Mouse (Mus musculus) embryonic facial prominence, embryonic 11.5 days (tissue): Measurements from ENCODE around the gene Trpc4. TPM values are rescaled to one million over a fixed set of nuclear protein-coding genes. Genes with fewer than 3 reads are reported as not detected.

Source experiments
- ATAC-seq: fragments of 200-750 bp; cut with Nextera tagmentation; replicated peaks from 2 replicates; pipeline ENCODE4 v1.8.0; 2017; ENCODE audit warnings: low read depth; ENCODE audit not compliant: insufficient number of reproducible peaks, low FRiP score, low TSS enrichment
- DNase-seq: peaks from one replicate; pipeline ENCODE4 v3.0.0-alpha.2; 2015; ENCODE audit warnings: low spot score
- H3K27ac ChIP-seq: fragments of 300-500 bp; sonication (generic); replicated peaks from 2 replicates; pipeline ENCODE4 v1.5.1; 2014; ENCODE audit warnings: mild to moderate bottlenecking, low read depth, low read length, control low read depth
- H3K27me3 ChIP-seq: fragments of 300-500 bp; sonication (generic); 2 replicates; pipeline ENCODE4 v1.6.1; 2014; ENCODE audit warnings: mild to moderate bottlenecking, low read length, moderate library complexity, mixed read lengths; ENCODE audit not compliant: control insufficient read depth, insufficient read depth
- H3K36me3 ChIP-seq: fragments of 300-500 bp; sonication (generic); replicated peaks from 2 replicates; pipeline ENCODE4 v1.6.1; 2014; ENCODE audit warnings: low read depth, mild to moderate bottlenecking, low read length, moderate library complexity, mixed read lengths; ENCODE audit not compliant: control insufficient read depth, insufficient read depth
- H3K4me1 ChIP-seq: fragments of 300-500 bp; sonication (generic); 2 replicates; pipeline ENCODE4 v1.6.1; 2014; ENCODE audit warnings: low read length, mixed read lengths; ENCODE audit not compliant: control insufficient read depth, insufficient read depth
- H3K4me2 ChIP-seq: fragments of 300-500 bp; sonication (generic); 2 replicates; pipeline ENCODE4 v1.6.1; 2014; ENCODE audit warnings: low read depth, mild to moderate bottlenecking, control low read depth, low read length, moderate library complexity
- H3K4me3 ChIP-seq: fragments of 300-500 bp; sonication (generic); 2 replicates; pipeline ENCODE4 v1.5.1; 2014; ENCODE audit warnings: low read depth, low read length, control low read depth
- H3K9ac ChIP-seq: fragments of 300-500 bp; sonication (generic); replicated peaks from 2 replicates; pipeline ENCODE4 v1.6.1; 2014; ENCODE audit warnings: mild to moderate bottlenecking, control low read depth, low read length
- H3K9me3 ChIP-seq: fragments of 300-500 bp; sonication (generic); replicated peaks from 2 replicates; pipeline ENCODE4 v1.6.1; 2016; ENCODE audit warnings: mild to moderate bottlenecking, low read length, inconsistent platforms, mixed read lengths; ENCODE audit not compliant: control insufficient read depth
- polyA plus RNA-seq: library from polyadenylated mRNA; unstranded; fragments of >200 nt; fragmentation: Nextera tagmentation; extraction: Ambion mirVana; gene quantifications from 2 replicates; pipeline ENCODE4 v1.2.1, GENCODE M21; 2014

The Trpc4 gene
- polyA plus RNA-seq, 1 experiment from 2014 or later = 1.0 TPM

DNA sequence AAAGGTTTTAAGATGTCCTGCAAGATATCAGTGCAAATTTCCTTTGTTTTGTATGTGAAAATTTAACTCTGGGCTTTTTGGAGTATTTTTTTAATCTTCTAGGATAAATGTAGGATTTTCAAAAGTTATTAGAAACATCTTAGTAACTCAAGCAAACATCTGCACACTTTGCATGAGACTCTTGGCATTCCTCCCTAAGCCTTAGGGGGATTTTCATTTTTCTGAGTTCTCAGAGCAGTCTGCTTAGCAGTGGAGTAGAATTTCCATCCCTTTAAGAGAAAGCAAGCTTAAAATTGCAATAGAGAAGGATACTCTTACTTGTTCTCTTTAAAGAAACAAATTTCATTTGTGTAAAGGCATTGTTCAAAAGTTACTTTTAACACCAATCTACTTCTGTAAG is 205.8 kb downstream of the Trpc4 start:
- no peak overlapping the region for H3K4me2 ChIP-seq
- no peak overlapping the region for H3K4me3 ChIP-seq

More for the DNA sequence above, 205.8 kb downstream of the Trpc4 start:
- Histone ChIP-seq H3K9me3 (no peaks in the 10 kb centered on the region), H3K9ac (no peak overlapping the region), H3K4me1 (no peaks in the 10 kb centered on the region), H3K27me3 (no peaks in the 10 kb centered on the region), H3K36me3 (no peaks in the 10 kb centered on the region), H3K27ac (no peak overlapping the region)
- DNase-seq (peak; percentile 39), ATAC-seq (no peak)

Other genes starting within 250 kb of the Trpc4 start
- 72.8 and 87.5 TPM in 2 replicates for gene Postn, start 205.1 kb downstream of the Trpc4 start, polyA plus RNA-seq